Mouse (Mus musculus) stomach, embryonic 14.5 days (tissue): ENCODE data around the gene Erh. TPM values are rescaled to one million over a fixed set of nuclear protein-coding genes. Genes with fewer than 3 reads are reported as not detected.

Source experiments
- ATAC-seq: fragments of 200-750 bp; cut with Nextera tagmentation; 2 replicates; pipeline ENCODE4 v1.8.0; 2017; ENCODE audit warnings: low read depth, moderate TSS enrichment; ENCODE audit not compliant: insufficient number of reproducible peaks, insufficient read depth, low FRiP score
- H3K27ac ChIP-seq: fragments of 300-500 bp; sonication (generic); 2 replicates; pipeline ENCODE4 v1.5.1; 2014; ENCODE audit warnings: mild to moderate bottlenecking, low read length, moderate library complexity, mixed read lengths
- H3K27me3 ChIP-seq: fragments of 300-500 bp; sonication (generic); 2 replicates; pipeline ENCODE4 v1.6.1; 2014; ENCODE audit warnings: low read length, control low read depth, mixed read lengths; ENCODE audit not compliant: control insufficient read depth, insufficient read depth
- H3K36me3 ChIP-seq: fragments of 300-500 bp; sonication (generic); 2 replicates; pipeline ENCODE4 v1.6.1; 2014; ENCODE audit warnings: mild to moderate bottlenecking, control low read depth, low read length, moderate library complexity, mixed read lengths; ENCODE audit not compliant: control insufficient read depth, insufficient read depth
- H3K4me1 ChIP-seq: fragments of 300-500 bp; sonication (generic); 2 replicates; pipeline ENCODE4 v1.6.1; 2014; ENCODE audit warnings: low read length, control low read depth, mixed read lengths; ENCODE audit not compliant: control insufficient read depth, insufficient read depth
- H3K4me2 ChIP-seq: fragments of 300-500 bp; sonication (generic); replicated peaks from 2 replicates; pipeline ENCODE4 v1.6.1; 2014; ENCODE audit warnings: low read depth, low read length, control low read depth
- H3K4me3 ChIP-seq: fragments of 300-500 bp; sonication (generic); 2 replicates; pipeline ENCODE4 v1.5.1; 2014; ENCODE audit warnings: low read depth, low read length, control low read depth
- H3K9ac ChIP-seq: fragments of 300-500 bp; sonication (generic); replicated peaks from 2 replicates; pipeline ENCODE4 v1.6.1; 2014; ENCODE audit warnings: low read depth, mild to moderate bottlenecking, control low read depth, low read length, moderate library complexity, mixed read lengths
- H3K9me3 ChIP-seq: fragments of 300-500 bp; sonication (generic); 2 replicates; pipeline ENCODE4 v1.6.1; 2016; ENCODE audit warnings: low read depth, low read length, control low read depth; ENCODE audit not compliant: control insufficient read depth
- WGBS: fragments of 180-500 bp; shearing (Covaris S2); extraction: QIAGEN DNeasy Blood & Tissue Kit; methylation state at CpG from one replicate; pipeline ENCODE4 v1.1.7; 2014; 5-methylcytosine and 5-hydroxymethylcytosine counted together
- polyA plus RNA-seq: library from polyadenylated mRNA; unstranded; fragments of >200 nt; fragmentation: Nextera tagmentation; extraction: Ambion mirVana; gene quantifications from 2 replicates; pipeline ENCODE4 v1.2.1, GENCODE M21; 2014

Erh gene
- polyA plus RNA-seq, 1 experiment from 2014 or later = 271 TPM

- Histone ChIP-seq H3K27me3 (no peaks in the 10 kb centered on the region), H3K4me1 (peaks cover 18% of the 10 kb centered on the region), H3K9me3 (no peaks in the 10 kb centered on the region), H3K36me3 (no peaks in the 10 kb centered on the region), H3K4me3 (no peak overlapping the region), H3K4me2 (no peak overlapping the region), H3K9ac (no peak overlapping the region), H3K27ac (peak overlapping the region; percentile 77; the same call in 1 of the 2 replicates)
- no peak for ATAC-seq
- 86% methylated on average over 2 of the region's 2 CpGs for WGBS
Observed at GRCm38 (mm10) chr12:80604218-80604617, 39.9 kb downstream of the Erh start.

- Histone ChIP-seq H3K9me3 (no peaks in the 10 kb centered on the region), H3K4me1 (peaks cover 18% of the 10 kb centered on the region), H3K9ac (no peak overlapping the region), H3K27me3 (no peaks in the 10 kb centered on the region), H3K4me3 (no peak overlapping the region), H3K27ac (peak overlapping the region; percentile 77), H3K4me2 (no peak overlapping the region), H3K36me3 (no peaks in the 10 kb centered on the region)
- ATAC-seq = peak; percentile 47; the same call in 1 of the 2 replicates
- 26% methylated on average over 4 of the region's 4 CpGs for WGBS
Observed at GRCm38 (mm10) chr12:80603566-80603965, 40.6 kb downstream of the Erh start.

DNA sequence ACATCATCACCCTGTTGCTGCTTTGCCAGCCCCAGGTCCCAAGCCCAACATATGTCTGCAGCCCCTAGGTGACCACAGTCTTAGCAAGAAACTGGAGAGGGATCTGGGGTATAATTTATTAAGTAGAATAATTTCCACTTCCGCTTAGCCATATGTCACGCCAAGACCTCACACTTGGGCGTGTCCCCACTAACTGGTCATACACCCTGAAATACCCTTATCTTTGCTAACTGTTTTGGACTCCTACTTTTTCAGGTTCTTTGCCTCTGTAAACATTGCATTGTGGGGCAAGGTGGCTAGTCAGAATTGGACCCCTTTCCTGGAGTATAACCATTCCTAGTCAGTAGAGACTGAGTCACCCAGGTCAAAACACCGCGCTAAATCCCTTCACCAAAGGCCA, 41.7 kb downstream of the Erh start:
- no peaks in the 10 kb centered on the region for H3K9me3 ChIP-seq
- 88% methylated on average over 5 of the region's 5 CpGs for WGBS
- no peaks in the 10 kb centered on the region for H3K27me3 ChIP-seq
- no peak for ATAC-seq
- H3K4me2 ChIP-seq = no peak overlapping the region
- H3K9ac ChIP-seq = no peak overlapping the region
- no peaks in the 10 kb centered on the region for H3K36me3 ChIP-seq
- H3K4me1 ChIP-seq = peaks cover 22% of the 10 kb centered on the region
- no peak overlapping the region for H3K4me3 ChIP-seq
- H3K27ac ChIP-seq = no peak overlapping the region

DNA sequence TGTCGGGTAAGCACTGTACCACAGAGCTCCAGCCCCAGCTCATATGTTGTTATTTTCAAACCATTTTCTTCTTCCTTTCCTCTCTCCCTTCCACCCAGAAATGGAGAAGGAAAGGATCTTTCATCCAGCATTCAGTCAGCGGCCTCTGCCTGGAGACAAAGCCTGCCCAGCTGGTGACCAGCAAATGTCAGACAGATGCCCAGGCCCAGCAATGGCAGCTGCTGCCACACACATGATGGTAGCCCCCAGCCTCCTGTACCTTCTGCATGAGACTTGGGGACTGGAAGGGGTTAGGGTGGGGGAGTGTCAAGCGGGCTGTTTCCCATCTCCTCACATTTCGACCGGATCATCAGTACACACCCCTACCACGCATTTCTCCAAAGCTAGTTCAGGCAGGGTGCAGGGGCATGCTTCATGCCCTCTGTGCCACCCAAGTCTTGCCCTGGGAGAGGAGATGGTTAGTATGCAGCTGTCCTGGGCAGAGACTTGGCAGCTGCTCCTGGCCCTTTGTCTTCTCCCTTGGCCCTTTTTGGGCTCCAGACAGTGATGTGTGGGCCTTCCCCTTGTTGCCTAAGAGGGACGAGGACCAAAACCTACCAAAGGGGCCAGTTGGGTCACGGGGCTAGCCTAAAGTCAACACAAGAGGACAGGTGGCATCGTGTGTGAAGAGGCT, 42.4 kb downstream of the Erh start:
- no peak for ATAC-seq
- Histone ChIP-seq H3K9ac (no peak overlapping the region), H3K36me3 (no peaks in the 10 kb centered on the region), H3K27me3 (no peaks in the 10 kb centered on the region), H3K4me1 (peaks cover 22% of the 10 kb centered on the region), H3K4me3 (no peak overlapping the region), H3K9me3 (no peaks in the 10 kb centered on the region), H3K4me2 (no peak overlapping the region), H3K27ac (no peak overlapping the region)
- 84% methylated on average over 9 of the region's 9 CpGs for WGBS

DNA sequence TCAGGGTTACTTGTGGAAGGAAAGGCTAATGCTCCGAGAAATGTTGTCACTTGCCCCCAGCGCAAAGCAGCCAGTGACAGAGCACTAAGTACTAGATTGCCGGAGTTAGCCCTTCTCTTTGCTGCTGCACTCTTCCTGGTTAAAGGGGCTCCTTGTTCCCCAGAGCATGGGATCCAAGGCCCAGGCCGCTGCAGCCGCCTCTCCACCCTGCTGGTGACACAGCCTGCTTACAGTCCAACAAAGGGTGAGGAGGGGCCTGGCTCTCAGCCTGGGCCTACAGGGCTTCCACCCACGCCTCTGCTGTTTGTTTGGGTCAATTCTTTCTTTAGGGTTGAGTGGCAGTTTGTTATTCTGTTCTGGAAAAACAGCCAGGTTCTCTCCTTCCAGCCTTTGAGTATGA, 45.4 kb downstream of the Erh start:
- no peaks in the 10 kb centered on the region for H3K36me3 ChIP-seq
- WGBS = 43% methylated on average over 6 of the region's 6 CpGs
- no peak overlapping the region for H3K9ac ChIP-seq
- no peak overlapping the region for H3K4me2 ChIP-seq
- peak overlapping the region; percentile 45; the same call in 1 of the 2 replicates for H3K27ac ChIP-seq
- no peak overlapping the region for H3K4me3 ChIP-seq
- no peak for ATAC-seq
- H3K4me1 ChIP-seq = peaks cover 13% of the 10 kb centered on the region
- no peaks in the 10 kb centered on the region for H3K9me3 ChIP-seq
- H3K27me3 ChIP-seq = no peaks in the 10 kb centered on the region

DNA sequence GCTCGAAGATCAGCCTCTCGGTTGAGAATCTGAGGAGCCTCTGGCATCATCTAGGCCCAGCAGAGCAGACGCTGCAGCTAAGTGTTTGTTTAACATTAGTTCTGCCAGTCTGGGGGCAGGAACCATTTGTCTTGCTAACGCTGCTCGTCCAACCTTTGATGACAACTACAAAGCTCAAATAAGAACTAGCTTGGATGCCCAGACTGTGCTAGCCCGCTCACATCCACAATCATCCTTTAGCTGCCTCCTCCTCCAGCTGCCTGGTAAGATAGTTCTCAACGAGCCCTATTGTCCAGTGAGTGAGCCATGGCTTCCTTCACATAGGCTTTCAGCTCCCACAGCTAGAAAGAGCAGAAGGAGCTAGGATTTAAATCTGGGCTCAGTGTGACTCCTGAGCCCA, 45.9 kb downstream of the Erh start:
- 25% methylated on average over 7 of the region's 7 CpGs for WGBS
- H3K27me3 ChIP-seq = no peaks in the 10 kb centered on the region
- H3K4me2 ChIP-seq = no peak overlapping the region
- no peaks in the 10 kb centered on the region for H3K36me3 ChIP-seq
- no peak overlapping the region for H3K9ac ChIP-seq
- H3K27ac ChIP-seq = peak overlapping the region; percentile 45; the same call in 1 of the 2 replicates
- no peak for ATAC-seq
- peaks cover 8% of the 10 kb centered on the region; the same call in 1 of the 2 replicates for H3K4me1 ChIP-seq
- no peak overlapping the region for H3K4me3 ChIP-seq
- no peaks in the 10 kb centered on the region for H3K9me3 ChIP-seq

- no peak for ATAC-seq
- no peak overlapping the region for H3K27ac ChIP-seq
- no peaks in the 10 kb centered on the region for H3K9me3 ChIP-seq
- H3K27me3 ChIP-seq = no peaks in the 10 kb centered on the region
- WGBS = 66% methylated on average over 4 of the region's 4 CpGs
- H3K4me1 ChIP-seq = peaks cover 4% of the 10 kb centered on the region; the same call in 1 of the 2 replicates
- no peak overlapping the region for H3K4me2 ChIP-seq
- no peak overlapping the region for H3K9ac ChIP-seq
- H3K4me3 ChIP-seq = no peak overlapping the region
- no peaks in the 10 kb centered on the region for H3K36me3 ChIP-seq
Observed at GRCm38 (mm10) chr12:80595968-80596367, 48.2 kb downstream of the Erh start.

- no peak overlapping the region for H3K4me2 ChIP-seq
- H3K9ac ChIP-seq = no peak overlapping the region
- no peaks in the 10 kb centered on the region for H3K27me3 ChIP-seq
- ATAC-seq = no peak
- H3K9me3 ChIP-seq = no peaks in the 10 kb centered on the region
- peaks cover 4% of the 10 kb centered on the region; the same call in 1 of the 2 replicates for H3K4me1 ChIP-seq
- no peak overlapping the region for H3K4me3 ChIP-seq
- no peaks in the 10 kb centered on the region for H3K36me3 ChIP-seq
- 89% methylated on average over 4 of the region's 4 CpGs for WGBS
- no peak overlapping the region for H3K27ac ChIP-seq
Observed at GRCm38 (mm10) chr12:80595566-80595965, 48.6 kb downstream of the Erh start.

GRCm38 (mm10) chr12:80594781-80595180, 49.4 kb downstream of the Erh start:
- no peak overlapping the region for H3K27ac ChIP-seq
- H3K4me3 ChIP-seq = no peak overlapping the region
- no peak overlapping the region for H3K9ac ChIP-seq
- no peak for ATAC-seq
- no peaks in the 10 kb centered on the region for H3K9me3 ChIP-seq
- H3K27me3 ChIP-seq = no peaks in the 10 kb centered on the region
- no peaks in the 10 kb centered on the region for H3K36me3 ChIP-seq
- 88% methylated on average over 4 of the region's 4 CpGs for WGBS
- H3K4me1 ChIP-seq = peaks cover 4% of the 10 kb centered on the region; the same call in 1 of the 2 replicates
- no peak overlapping the region for H3K4me2 ChIP-seq
